Mouse (Mus musculus): ENCODE results near the gene Olfr685. TPM values are rescaled to one million over a fixed set of nuclear protein-coding genes. Genes with fewer than 3 reads are reported as not detected.

Olfr685 gene
- polyA plus RNA-seq, 1 experiment, result not detected

DNA sequence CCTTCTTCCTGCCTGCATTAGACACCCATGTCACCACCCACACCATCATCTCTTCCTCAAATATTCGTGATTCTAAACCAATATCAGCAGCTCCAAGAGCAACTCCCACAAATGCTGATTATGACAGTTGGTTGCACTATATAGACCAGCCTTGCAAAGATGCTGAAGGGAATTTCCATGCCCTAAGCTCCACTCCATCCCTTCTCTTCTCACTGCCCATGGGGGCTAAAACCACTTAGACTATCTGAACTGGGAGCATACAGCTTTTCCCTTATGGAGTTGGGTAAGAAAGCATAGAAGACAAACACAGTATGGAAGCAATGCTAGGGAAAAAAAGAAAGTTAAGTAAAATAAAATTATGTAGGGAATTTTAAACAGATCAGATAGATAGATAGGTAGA is 38.9 kb downstream of the Olfr685 start, which contains the start of gene Olfr683:
Olfr683 (minus strand) TSS at position 101 of the 400 bp plus-strand sequence.
- 43% methylated on average over 1 of the region's 1 CpGs for WGBS
- TF ChIP-seq CTCF (IDR thresholded peaks at IDR 0.05; ENCODE audit: insufficient read depth, low read length) (no peak), POLR2A (IDR thresholded peaks at IDR 0.05; ENCODE audit: borderline replicate concordance, extremely low read depth, low read depth, low read length) (no peak)
- H3K4me3 ChIP-seq (replicated peaks; ENCODE audit: extremely low read depth, low read depth, low read length), result no peak within 1 kb of the TSS
- no peaks in the 10 kb centered on the region for H3K4me1 ChIP-seq (ENCODE audit: control insufficient read depth, insufficient read depth, low read length)
- DNase-seq, result no peak

DNA sequence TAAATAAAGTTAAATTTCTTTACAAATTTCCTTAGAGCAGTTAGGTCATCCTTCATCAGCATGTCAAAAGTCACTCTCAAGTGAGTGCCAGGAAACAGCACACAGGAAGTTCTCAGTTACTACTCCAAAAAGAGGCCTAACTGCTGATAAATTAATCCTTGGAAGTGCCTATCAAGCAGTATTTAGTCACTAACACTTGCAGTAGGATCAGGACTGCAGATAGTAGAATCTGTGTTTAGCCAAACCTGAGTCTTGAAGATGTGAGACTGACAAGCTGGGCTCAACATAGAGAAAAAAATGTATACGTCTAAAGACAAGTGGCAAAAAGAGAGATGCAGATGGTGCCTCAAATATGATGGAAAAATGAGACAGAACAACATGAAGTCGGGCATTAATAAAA is 44.5 kb downstream of the Olfr685 start:
- WGBS, result 48% methylated on average over 2 of the region's 2 CpGs
- H3K4me3 ChIP-seq (replicated peaks; ENCODE audit: extremely low read depth, low read depth, low read length), result no peak overlapping the region
- no peak for DNase-seq
- H3K4me1 ChIP-seq (ENCODE audit: control insufficient read depth, insufficient read depth, low read length), result no peaks in the 10 kb centered on the region
- TF ChIP-seq CTCF (IDR thresholded peaks at IDR 0.05; ENCODE audit: insufficient read depth, low read length), result no peak
- no peak for TF ChIP-seq POLR2A (IDR thresholded peaks at IDR 0.05; ENCODE audit: borderline replicate concordance, extremely low read depth, low read depth, low read length)

Other genes starting within 250 kb of the Olfr685 start
- not detected in 2 replicates for gene Olfr670, start 223.4 kb downstream of the Olfr685 start, polyA plus RNA-seq (2012; rRNA removed)
- not detected in 2 replicates for gene Olfr671, start 206.9 kb downstream of the Olfr685 start, polyA plus RNA-seq (2012; rRNA removed)
- gene Olfr672, start 184.0 kb downstream of the Olfr685 start, polyA plus RNA-seq (2012; rRNA removed), result not detected in 2 replicates
- not detected in 2 replicates for gene Olfr675, start 157.6 kb downstream of the Olfr685 start, polyA plus RNA-seq (2012; rRNA removed)
- not detected in 2 replicates for gene Olfr676, start 153.3 kb downstream of the Olfr685 start, polyA plus RNA-seq (2012; rRNA removed)
- not detected in 2 replicates for gene Olfr677, start 134.6 kb downstream of the Olfr685 start, polyA plus RNA-seq (2012; rRNA removed)
- not detected in 2 replicates for gene Olfr678, start 121.5 kb downstream of the Olfr685 start, polyA plus RNA-seq (2012; rRNA removed)
- gene Olfr679, start 104.8 kb downstream of the Olfr685 start, polyA plus RNA-seq (2012; rRNA removed), result not detected in 2 replicates
- not detected in 2 replicates for gene Olfr680-ps1, start 93.2 kb downstream of the Olfr685 start, polyA plus RNA-seq (2012; rRNA removed)
- gene Olfr681, start 69.2 kb downstream of the Olfr685 start, polyA plus RNA-seq (2012; rRNA removed), result not detected in 2 replicates
- not detected in 2 replicates for gene Olfr683, start 39.0 kb downstream of the Olfr685 start, polyA plus RNA-seq (2012; rRNA removed)
- not detected in 2 replicates for gene Olfr684, start 22.4 kb downstream of the Olfr685 start, polyA plus RNA-seq (2012; rRNA removed)
- not detected in 2 replicates for gene Olfr686, start 21.5 kb upstream of the Olfr685 start, polyA plus RNA-seq (2012; rRNA removed)
- gene Olfr688, start 102.1 kb upstream of the Olfr685 start, polyA plus RNA-seq (2012; rRNA removed), result not detected in 2 replicates
- gene Olfr689, start 125.2 kb upstream of the Olfr685 start, polyA plus RNA-seq (2012; rRNA removed), result not detected in 2 replicates
- gene Olfr690, start 148.1 kb upstream of the Olfr685 start, polyA plus RNA-seq (2012; rRNA removed), result not detected in 2 replicates
- gene Olfr691, start 156.3 kb upstream of the Olfr685 start, polyA plus RNA-seq (2012; rRNA removed), result not detected in 2 replicates
- gene Olfr692, start 182.2 kb upstream of the Olfr685 start, polyA plus RNA-seq (2012; rRNA removed), result not detected in 2 replicates
- not detected in 2 replicates for gene Gm5901, start 189.0 kb upstream of the Olfr685 start, polyA plus RNA-seq (2012; rRNA removed)
- gene Fam160a2, start 214.0 kb upstream of the Olfr685 start, polyA plus RNA-seq (2012; rRNA removed), result 46.7 and 57.9 TPM in 2 replicates
- 0.12 and 0.14 TPM in 2 replicates for gene Cnga4, start 218.6 kb upstream of the Olfr685 start, polyA plus RNA-seq (2012; rRNA removed)
- gene Cckbr, start 239.7 kb upstream of the Olfr685 start, polyA plus RNA-seq (2012; rRNA removed), result not detected in 2 replicates